Mouse (Mus musculus): ENCODE results near the gene Ethe1.

The Ethe1 gene

DNA sequence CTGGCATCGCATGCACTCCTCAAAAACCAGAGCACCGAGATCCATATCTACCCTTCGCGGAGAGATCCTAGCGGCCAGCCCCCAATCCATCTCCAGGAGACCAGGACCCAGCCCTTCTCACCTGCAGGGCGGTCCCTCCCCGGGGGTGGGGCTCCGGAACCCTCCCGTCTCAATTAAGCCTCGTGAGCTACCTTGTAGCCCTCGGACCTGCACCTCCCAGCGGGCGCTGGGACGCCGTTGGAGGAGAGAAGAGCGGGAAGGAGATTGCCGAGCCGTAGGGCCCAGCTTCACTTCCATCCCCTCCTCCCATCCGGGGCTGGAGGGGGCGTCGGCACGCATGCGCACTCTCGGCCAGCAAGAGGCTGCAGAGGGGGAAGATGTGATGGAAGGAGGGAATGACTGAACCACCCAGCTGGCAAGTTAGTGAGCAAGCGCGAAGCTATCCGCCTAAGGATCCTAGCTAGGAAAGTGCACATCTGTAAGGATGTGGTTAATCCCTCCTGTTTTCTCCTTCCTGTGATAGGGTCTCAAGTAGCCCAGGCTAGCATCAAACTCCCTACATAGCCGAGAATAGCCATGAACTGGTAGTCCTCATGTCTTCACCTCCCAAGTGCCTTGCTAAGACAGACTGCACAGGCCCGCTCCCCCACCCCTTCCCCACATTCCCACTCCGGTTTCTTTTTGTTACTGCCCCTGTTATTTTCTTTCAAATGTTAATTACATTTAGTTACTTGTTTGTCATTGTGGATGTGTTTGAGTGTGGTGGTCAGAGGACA lies at the start of gene Ethe1, which contains the start of gene Zfp575:
TSS of gene Ethe1 (plus strand) at position 214 of the 776 bp plus-strand sequence.
TSS of gene Zfp575 (minus strand) at position 312 of the 776 bp plus-strand sequence.
- DNase-seq = peak; percentile 62 to 72

DNA sequence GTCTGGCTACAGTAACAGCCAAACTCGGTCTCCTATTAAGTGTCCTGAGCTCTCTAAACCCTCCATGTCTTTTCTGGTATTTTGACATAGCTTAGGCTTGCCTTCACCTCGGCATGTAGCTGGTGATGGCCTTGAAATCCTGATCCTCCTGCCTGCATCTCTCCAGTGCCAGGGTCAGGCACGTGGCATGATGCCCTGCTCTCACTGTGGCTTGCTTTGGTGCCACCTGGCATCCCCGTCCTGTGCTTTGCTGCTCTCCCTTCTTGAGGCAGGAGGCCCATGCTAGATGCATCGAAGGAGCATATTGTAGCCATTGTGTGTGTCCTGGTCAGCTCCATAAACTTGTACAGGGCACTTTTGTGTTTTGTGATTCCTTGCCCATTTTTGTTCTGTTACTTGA lies 49.8 kb upstream of the Ethe1 start:
- DNase-seq = no peak

DNA sequence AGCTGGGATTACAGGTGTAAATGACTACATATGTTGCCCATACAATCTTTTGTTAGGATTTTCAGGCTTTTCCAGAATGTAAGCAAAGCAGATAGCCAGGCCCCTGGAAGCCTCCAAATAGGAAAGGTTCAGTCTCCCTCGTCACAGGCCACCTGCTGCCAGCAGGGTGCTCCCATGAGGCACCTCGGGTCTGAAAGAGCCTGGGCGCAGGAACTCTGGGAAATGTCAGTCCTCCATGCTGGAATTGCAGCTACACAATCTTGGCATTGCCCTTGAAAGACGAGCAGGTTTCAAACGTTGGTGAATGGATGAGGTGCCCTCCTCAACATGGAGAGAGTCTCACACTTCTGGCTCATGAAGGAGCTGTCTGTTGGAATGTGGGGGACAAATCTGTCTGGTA lies 49.2 kb upstream of the Ethe1 start:
- DNase-seq = no peak

DNA sequence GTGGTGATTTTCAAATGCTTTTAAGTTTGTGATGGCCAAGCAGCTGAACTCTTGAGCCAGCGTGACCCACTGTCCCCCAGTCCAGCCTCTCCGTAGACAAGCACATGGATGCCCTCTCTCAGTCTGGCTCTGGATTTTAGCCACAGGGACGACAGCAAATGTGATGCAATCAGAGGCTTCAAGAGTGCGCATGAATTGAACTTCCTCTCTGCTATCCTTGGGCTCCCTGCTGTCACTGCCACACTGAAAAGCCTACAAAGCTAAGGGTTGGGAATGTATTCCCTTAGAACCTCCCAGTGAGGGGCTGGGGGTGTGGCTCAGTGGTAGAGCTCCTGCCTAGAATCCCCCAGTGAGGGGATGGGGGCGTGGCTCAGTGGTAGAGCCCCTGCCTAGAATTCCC lies 48.6 kb upstream of the Ethe1 start:
- DNase-seq = no peak

DNA sequence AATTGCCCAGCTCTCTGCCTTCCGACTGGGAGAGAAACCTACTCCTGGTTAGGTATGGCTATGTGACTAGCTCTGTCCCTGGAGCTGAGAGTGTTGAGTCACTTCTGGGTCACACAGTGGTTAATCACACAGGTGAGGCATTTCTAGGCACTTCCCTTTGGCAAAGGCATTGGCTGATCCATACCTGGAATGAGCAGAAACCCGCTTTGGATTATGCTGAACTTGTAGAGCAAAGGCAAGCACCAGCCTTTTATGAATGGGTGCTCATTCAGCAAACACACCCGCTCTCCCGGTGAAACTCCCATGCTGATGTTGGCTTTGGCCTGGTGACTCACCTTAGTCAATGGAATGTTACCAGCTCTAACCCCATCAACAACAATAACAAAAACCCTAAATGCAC lies 47.7 kb upstream of the Ethe1 start:
- no peak for DNase-seq

DNA sequence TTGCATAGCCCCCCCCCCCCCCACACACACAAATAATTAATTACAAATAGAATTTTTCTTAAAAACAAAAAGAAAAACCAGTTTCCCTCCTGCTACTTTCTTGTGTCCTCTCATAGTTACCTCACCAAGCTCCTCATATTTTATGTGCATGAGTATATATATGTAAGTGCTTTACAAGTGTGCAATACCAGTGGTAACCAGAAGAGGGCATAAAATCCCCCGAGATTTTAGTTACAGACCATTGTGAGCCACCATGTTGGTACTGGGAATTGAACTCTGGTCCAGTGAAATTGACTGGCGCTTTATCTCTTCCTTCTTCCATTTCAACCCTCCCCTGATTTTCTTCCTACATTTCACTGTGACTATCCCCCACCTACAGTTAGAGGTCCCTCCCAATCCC lies 42.8 kb upstream of the Ethe1 start:
- DNase-seq = no peak

DNA sequence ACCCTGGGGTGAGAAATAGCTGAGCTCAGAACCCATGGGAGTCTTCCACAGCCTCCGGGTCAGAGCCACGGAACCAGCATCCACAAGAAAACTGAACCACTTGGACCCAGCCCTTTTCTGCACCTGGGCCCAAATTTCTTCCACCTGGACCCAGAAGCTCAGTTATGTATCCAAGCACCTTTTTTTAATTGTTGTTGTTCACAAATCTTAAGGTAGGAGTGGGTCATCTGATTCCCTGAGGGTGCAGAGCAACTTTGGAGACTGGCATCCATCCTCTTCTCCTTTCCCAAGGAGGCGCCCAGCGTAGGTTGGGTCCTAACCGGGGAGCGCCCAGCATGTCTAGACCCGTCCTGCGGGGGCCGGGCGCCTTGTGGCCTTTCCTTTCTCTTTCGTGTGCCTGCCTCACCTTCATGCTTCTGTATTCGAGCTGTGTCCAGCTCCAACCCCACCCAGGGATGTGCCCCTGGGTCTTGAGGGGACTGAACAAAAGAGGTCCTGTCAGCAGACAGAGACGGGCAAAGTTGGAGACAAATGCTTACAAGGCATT lies 41.2 kb upstream of the Ethe1 start, which contains the start of the genes Pinlyp and Xrcc1:
TSS of gene Pinlyp (minus strand) at position 51 of the 547 bp plus-strand sequence.
TSS of gene Xrcc1 (plus strand) at position 222 of the 547 bp plus-strand sequence.
- DNase-seq = peak in 1 of 2 experiments; percentile 24

DNA sequence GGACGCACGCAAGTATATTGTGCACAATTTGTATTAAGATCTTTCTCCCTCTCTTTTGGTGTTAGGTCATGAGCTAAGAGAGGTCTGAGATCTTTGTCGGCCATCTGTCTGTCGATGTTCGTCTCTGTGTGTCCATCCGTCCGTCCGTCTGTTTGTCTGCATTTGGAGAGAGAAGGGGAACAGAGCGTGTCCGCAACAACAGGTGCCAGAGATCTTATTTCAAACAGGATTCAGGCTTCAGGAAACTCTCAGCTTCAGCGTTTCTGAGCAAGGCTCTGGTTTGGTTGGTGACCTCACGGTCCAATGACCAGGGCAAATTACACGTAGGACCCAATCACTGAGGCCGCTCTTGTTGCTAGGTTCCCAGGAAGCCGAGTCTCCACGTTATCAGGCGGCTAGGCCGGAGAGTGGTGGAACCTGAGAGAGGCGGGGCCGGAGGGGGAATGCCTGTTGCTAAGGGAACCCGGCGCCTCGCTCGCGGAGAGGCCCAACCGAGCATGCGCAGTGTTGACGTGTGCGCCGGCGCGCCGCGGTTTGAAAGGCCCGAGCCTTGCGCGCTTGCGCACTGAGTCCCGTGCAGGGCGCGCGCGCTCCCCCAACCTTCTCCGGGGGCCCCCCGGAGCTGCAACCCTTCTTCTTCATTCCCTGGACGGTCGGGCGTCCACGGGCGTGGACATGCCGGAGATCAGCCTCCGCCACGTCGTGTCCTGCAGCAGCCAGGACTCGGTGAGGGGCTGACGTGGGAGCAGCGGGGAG lies 40.5 kb upstream of the Ethe1 start:
- DNase-seq = peak; percentile 97

DNA sequence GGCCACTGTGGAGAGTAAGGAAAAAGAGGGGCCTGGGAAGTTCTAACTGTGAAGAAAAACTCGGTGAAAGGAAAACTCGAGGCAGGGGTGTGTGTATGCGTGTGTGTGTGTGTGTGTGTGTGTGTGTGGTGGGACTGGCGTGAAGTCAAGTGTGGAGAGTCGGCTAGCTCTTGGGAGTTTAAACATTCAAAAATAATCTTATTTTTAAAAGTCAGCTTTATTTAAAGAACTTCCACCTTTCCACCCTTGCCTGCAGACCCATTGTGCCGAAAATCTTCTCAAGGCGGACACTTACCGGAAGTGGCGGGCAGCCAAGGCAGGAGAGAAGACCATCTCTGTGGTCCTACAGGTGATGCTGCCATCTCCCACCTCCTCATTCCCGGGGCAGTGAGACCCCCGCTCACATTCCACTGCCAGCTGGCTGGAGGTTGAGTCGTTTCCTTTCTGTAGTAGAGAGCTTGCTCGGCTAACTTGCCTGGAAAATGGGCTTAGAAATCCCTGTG lies 39.8 kb upstream of the Ethe1 start:
- no peak for DNase-seq

DNA sequence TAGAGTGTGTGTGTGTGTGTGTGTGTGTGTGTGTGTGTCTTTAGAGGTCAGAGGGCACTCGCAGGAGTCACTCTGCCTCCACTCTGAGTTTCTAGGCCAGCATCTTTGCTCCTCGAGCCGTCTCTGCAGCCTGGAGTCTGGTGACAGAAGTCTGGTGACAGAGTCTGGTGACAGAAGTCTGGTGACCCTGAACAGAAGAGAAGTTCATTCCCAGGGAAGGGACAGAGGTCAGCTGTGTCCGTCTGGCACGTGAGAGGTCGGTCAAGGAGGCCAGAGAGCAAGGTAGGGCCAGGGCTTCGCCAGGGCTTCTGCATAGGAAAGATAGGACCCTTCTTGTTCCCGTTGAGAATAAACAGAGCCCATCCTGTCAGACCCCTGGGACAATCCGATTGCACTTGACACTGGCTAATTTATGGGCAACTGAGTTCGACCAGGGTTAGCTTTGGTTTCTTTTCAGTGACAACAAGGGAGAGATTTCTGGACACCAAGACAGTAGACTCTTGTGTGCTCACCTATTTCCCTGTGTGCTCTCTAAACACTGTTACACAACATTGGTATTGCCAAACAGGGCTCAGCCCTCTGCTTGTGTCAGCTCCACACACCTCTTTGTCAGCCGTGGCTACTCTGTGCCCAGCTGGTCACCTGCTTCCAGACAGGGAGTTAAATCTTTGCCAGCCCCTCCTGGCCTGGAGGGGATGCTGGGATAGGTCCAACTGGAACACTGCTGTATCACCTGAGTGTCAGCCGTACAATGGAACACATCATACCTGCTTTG lies 35.2 kb upstream of the Ethe1 start:
- no peak for DNase-seq

DNA sequence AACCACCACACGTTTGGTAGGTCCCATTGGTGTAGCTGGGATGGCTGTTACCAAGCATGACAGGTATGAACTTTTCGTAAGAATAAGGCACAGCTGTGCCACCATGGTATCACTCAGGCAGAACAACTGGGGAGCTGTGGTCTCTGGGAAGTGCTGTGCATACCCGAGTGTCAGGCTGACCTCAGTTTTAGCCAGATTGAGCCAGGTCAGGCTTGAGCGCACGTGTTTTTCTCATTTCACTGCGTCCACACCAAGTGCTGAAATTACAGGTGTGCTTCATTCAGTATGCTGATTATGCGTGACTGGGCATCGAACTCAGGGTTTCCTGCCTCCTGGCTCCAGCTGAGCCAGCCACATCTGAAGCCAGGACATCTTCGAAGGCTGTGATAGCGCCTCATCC lies 31.6 kb upstream of the Ethe1 start:
- no peak for DNase-seq

DNA sequence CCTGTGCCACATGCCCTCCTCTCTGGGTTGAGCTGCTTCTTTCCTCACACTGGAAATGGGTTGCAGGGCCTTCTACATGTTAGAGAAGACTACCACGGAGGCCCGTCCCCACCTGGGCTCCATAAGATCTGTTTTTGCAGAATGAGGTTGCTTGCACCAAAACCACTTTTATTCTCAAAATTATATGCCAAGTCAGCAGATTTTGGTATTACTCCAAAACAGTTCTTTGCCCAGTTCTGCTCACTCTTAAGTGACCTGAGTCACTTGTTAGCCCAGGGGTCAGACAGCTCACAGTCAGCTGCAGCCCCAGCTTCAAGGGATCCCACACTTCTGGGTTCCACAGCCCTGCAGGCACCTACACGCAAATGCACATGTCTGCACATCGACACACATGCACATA lies 25.9 kb upstream of the Ethe1 start:
- DNase-seq = no peak

DNA sequence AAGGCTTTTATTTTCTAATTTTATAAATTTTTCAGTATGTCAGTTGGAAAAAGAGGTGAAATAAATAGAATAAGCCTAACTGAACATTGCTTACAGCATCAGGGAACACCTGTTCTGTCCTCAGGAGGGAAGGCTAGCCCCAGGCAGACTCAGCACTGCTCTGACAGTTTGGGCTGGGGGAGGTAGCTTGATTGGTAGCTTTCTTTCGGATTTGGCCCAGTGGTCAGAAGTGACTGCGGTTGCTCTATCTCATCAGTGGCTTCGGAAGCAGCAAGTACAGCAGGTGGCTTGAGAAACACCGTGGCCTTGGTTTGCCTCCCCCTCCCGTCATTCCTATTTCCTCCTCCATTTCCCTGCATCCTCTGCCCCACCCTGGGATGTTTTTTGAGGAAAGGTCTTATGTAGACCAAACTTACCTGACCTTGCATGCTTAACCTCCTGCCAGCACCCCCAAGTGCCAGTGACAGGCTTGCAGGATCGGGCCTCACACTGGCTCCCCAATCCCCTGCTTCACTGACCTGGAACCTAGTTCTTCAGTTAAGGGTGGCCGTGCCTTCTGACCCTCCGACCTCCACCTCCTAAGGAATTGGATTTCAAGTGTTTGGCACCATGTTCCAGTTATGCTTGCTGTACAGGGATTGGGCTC lies 24.0 kb upstream of the Ethe1 start:
- no peak for DNase-seq

DNA sequence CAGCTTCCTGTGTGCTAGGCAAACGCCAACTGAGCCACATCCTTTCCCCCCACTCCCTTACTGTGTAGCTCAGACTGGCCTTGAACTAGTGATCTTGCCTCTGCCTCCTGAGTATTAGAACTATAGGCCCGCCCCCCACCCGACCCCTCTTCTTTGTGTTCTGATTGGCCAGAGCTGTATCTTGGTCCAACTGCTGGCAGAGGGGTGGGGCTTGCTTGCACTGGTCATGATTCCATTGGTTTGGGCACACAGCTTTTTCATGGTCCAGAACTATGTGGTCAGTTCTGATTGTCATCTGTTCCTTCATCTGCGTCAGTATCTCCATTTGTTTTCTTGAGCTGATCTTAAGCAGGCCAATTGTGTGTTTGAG lies 23.5 kb upstream of the Ethe1 start:
- DNase-seq = no peak

DNA sequence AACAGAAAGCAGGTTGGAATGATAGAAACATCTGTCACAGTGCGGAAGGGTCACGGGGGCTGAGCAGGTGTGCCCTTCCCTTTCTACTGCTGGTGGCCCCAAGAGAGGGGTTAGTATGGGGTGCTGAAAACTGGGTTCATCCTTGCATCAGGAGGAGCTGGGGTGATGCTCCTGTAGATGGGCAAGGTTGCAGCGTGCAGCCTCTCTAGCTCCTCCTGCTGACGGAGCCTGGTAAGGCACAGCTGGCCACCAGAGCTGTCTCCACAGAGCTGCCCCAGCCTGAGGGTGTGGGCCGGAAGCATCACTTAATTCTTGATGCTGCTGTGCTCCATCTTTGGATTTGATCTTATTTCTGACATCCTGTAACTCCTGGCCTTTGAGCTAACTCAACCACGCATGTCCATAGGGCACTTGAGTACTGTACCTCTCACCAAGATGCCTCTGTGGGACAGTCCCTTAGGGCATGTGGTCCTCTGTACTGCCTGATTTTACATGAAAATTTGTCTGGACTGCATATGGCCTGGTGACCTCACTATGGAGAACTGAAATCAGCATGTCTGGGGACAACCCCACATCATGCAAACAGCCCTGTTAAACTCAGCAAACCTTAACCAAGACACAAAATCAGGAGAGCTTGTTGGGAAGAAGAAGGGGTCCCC lies 22.6 kb upstream of the Ethe1 start:
- DNase-seq = peak; percentile 74 to 80

DNA sequence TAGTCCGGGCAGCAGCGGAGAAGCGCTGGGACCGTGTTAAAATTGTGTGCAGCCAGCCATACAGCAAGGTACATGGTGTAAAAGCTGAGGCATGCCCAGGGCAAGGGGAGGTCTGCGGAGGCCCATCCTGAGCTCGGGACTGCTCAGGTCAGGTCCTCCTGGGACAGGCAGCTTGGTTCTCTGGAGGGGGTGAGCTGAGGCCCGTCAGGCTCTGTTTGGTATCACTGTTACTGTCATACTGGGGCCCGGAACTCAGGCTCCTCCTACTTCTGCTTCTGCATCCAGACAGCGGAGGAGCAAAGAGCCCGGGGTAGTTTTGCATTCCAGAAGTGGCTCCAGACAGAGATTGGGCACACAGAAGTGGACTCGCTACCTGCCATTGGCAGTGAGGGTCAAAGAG lies 21.7 kb upstream of the Ethe1 start:
- DNase-seq = no peak

DNA sequence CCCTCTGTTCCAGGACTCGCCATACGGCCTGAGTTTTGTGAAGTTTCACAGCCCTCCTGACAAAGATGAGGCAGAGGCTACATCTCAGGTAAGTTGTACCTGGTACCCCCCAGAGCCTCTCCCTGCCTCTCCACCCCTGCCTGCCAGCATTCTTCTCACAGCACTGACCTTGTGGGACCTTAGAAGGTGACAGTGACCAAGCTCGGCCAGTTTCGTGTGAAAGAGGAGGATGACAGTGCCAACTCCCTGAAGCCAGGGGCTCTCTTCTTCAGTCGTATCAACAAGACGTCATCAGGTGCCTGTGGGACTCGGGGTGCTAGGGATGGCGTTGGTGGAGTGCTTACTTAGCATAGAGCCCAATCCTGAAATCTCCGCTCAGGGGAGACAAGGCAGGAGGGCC lies 21.1 kb upstream of the Ethe1 start:
- DNase-seq = no peak

DNA sequence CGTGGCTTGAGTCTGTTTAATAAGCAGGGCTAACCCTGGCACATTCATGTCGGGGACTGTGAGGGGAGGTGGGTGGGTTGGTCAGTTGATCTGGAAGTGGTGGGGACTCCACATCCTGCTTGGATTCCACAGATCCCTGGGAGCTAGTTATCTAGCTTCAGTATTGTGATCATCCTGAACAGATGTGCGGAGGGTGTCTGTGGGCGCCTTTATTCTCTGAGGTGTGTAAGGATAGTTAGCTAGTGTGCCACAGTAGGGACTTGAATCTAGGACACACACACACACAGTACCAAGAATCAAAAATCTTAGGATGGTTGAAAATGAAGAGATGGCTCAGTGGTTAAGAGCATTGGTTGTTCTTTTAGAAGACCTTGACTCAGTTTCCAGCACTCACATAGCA lies 18.8 kb upstream of the Ethe1 start:
- DNase-seq = no peak

DNA sequence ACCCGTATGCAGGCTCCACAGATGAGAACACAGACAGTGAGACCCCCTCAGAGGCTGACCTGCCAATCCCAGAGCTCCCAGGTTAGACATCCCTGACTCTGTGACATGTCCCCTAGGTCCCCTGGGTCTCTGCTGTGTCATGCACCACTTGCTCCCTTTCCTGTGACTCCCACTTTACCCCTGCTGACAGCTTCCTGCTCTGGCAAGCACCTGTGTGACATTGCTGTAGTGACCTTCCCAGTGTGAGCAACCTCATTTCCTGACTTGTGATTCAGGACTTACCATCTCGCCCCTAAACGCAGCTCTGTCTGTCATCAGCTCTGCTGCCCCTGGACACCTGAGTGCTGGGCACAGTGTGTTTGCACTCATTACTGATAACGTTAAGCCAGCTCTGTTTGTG lies 16.3 kb upstream of the Ethe1 start:
- DNase-seq = no peak

DNA sequence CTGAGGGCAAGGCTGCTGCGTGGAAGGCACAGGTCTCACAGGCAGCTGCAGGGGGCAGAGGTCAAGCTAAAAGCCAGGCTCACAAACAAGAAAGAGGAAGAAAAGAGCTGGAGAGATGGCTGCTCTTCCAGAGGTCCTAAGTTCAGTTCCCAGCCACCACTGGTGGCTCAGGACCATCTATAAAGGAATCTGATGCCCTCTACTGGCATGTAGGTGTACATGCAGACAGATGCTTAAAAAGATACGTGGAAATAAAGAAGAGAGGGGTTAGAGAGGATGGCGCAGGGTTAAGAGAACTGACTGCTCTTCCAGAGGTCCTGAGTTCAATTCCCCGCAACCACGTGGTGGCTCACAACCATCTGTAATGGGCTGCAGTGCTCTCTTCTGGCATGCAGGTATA lies 14.9 kb upstream of the Ethe1 start:
- no peak for DNase-seq

DNA sequence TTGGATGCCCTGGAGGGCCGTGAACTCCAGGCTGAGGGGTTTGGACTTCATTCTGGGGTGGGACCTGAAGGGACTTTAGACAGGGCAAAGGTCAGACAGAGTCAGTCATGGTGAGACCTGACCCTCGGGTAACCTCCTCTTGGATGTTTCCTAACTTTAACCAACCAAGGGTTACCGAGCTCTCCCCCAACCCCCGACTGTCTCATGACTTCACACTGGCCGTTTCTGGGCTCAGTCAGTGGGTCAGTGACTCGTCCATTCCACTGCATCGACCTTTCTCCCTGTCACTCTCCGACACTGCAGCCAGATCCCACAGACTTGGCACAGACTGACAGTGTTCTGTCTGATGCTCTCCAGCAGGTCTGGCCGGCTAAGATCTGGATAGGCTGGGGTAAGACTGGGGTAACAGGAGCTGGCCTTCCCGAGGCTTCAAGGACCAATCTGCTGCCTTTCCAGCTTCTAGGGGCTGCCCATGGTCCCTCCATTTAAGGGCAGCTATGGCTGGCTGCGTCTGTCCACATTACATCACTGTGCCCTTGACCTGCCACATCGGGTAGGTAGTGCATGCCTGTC lies 13.0 kb upstream of the Ethe1 start:
- DNase-seq = no peak

Measured in thymus, postnatal 36 days (tissue).